Mouse (Mus musculus): ENCODE measurements at regions not wholly inside any gene's neighbourhood (a gene's known extent, or its start where the extent isn't known, plus 50 kb on each side); places are given as distances from the start of the nearest gene placed in this dataset.

DNA sequence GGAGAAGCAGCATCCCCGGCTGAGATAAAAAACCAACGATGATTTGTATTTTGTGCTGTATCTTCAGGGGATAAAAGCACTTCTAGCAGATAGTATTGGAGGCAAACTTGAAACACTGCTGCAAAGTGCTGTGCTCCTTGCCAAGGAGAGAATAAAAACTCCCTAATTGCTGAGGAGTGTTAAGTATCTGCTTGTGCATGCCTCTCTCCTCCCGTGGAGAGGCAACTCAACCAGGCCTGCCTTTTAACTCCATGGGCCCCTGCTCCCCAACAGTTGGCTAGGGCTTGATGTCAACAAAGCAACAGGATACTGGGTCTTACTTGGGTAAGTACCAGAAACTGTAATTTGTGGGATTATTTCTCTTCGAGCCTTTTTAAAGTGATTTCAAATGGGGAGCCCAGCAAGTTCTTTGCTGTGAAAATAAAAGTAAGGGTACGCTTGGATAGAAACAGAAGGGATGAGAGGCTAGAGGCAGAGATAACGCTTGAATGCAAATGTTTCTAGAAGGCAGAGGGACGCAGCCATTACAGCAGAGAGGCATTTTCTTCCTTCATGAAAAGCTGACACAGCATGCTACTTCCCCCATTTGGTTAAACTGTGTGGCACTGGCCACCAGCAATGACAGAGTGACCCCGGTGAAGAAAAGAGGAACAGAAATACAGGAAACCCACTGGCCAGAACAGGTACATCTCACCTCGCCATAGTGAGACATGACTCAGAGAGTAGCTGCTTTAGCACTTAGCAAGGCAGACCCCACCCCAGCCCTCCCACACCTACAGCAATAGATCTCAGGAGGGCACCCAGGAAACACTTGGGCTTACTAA, 369.0 kb upstream of the Spred2 start:
- H3K9me3 ChIP-seq (replicated peaks): no peaks in the 10 kb centered on the region
- 57% methylated on average over 9 of the region's 9 CpGs for WGBS
- no peak overlapping the region for H3K27ac ChIP-seq (replicated peaks)
- H3K36me3 ChIP-seq: no peaks in the 10 kb centered on the region
- no peak for ATAC-seq (ENCODE audit: insufficient number of reproducible peaks, low FRiP score, low TSS enrichment, low read depth)
- H3K9ac ChIP-seq: no peak overlapping the region
- H3K4me1 ChIP-seq: 0 out of 2 replicates have a peak, but pooled peaks cover 2% of the 10 kb centered on the region
- no peak overlapping the region for H3K4me3 ChIP-seq (replicated peaks)
- no peak overlapping the region for H3K4me2 ChIP-seq (replicated peaks)
- no peaks in the 10 kb centered on the region; the same call in 1 of the 2 replicates for H3K27me3 ChIP-seq

GRCm38 (mm10) chr11:19560452-19560851, 363.7 kb upstream of the Spred2 start:
- H3K4me2 ChIP-seq (replicated peaks): no peak overlapping the region
- no peaks in the 10 kb centered on the region for H3K36me3 ChIP-seq
- H3K4me1 ChIP-seq: no peaks in the 10 kb centered on the region
- H3K27me3 ChIP-seq: no peaks in the 10 kb centered on the region
- no peak for ATAC-seq (ENCODE audit: insufficient number of reproducible peaks, low FRiP score, low TSS enrichment, low read depth)
- H3K4me3 ChIP-seq (replicated peaks): no peak overlapping the region
- H3K9me3 ChIP-seq (replicated peaks): no peaks in the 10 kb centered on the region
- H3K27ac ChIP-seq (replicated peaks): no peak overlapping the region
- no peak overlapping the region for H3K9ac ChIP-seq
- WGBS: 89% methylated on average over 7 of the region's 7 CpGs

- H3K27ac ChIP-seq (replicated peaks): no peak overlapping the region
- no peaks in the 10 kb centered on the region for H3K4me1 ChIP-seq
- H3K36me3 ChIP-seq: no peaks in the 10 kb centered on the region
- no peak for ATAC-seq (ENCODE audit: insufficient number of reproducible peaks, low FRiP score, low TSS enrichment, low read depth)
- no peak overlapping the region for H3K9ac ChIP-seq
- no peak overlapping the region for H3K4me3 ChIP-seq (replicated peaks)
- H3K4me2 ChIP-seq (replicated peaks): no peak overlapping the region
- H3K27me3 ChIP-seq: no peaks in the 10 kb centered on the region
- 91% methylated on average over 4 of the region's 4 CpGs for WGBS
- H3K9me3 ChIP-seq (replicated peaks): no peaks in the 10 kb centered on the region
Measured at GRCm38 (mm10) chr11:19562668-19563067, 361.5 kb upstream of the Spred2 start.

DNA sequence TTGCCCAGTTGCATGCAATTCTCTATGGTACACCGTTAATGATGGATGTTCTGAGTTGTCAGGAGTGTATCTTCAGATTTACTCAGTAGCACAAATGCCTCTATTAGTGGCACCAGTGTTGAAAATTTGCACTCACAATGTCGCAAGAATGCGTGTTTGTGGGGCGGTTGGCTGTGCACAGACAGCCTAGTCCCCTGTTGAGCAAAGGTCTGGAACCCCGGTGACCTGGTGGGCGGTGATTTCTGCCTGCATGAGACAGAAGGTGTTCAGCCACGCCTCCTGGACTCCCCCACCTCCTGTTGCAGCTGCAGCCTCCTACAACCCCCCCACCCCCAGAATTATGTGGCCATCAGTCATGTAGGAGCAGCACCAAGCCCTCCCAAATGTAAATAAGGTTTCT, 338.9 kb upstream of the Spred2 start:
- Histone ChIP-seq H3K36me3 (no peaks in the 10 kb centered on the region), H3K4me2 (replicated peaks) (no peak overlapping the region), H3K4me3 (replicated peaks) (no peak overlapping the region), H3K27me3 (no peaks in the 10 kb centered on the region), H3K9me3 (replicated peaks) (no peaks in the 10 kb centered on the region), H3K4me1 (no peaks in the 10 kb centered on the region), H3K9ac (no peak overlapping the region), H3K27ac (replicated peaks) (no peak overlapping the region)
- WGBS: 83% methylated on average over 7 of the region's 7 CpGs
- ATAC-seq (ENCODE audit: insufficient number of reproducible peaks, low FRiP score, low TSS enrichment, low read depth): no peak

- H3K36me3 ChIP-seq: no peaks in the 10 kb centered on the region
- H3K27ac ChIP-seq (replicated peaks): no peak overlapping the region
- H3K4me2 ChIP-seq (replicated peaks): no peak overlapping the region
- 87% methylated on average over 6 of the region's 6 CpGs for WGBS
- no peaks in the 10 kb centered on the region for H3K27me3 ChIP-seq
- ATAC-seq (ENCODE audit: insufficient number of reproducible peaks, low FRiP score, low TSS enrichment, low read depth): no peak
- no peak overlapping the region for H3K9ac ChIP-seq
- no peak overlapping the region for H3K4me3 ChIP-seq (replicated peaks)
- H3K9me3 ChIP-seq (replicated peaks): no peaks in the 10 kb centered on the region
- no peaks in the 10 kb centered on the region for H3K4me1 ChIP-seq
Measured at GRCm38 (mm10) chr11:19592506-19593355, 331.4 kb upstream of the Spred2 start.

DNA sequence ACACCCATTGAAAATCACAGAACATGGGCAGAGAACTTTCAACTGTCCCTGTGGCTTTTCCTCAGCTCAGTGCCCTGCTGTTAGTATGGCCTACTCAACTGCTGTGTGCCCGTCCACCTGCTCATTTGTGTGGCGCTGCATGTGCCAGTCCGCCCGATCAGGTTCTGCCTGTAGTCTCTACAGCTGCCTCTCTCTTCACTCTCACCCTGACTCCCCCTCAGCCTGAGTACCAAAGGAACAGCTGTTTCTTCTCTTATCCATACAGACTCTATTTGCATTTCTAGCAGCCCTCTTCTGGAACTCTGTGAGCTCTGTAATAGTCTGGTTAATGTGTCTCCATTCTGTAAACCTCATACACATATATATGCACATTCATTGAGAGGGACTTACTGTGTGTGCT, 329.1 kb upstream of the Spred2 start:
- Histone ChIP-seq H3K27ac (replicated peaks) (no peak overlapping the region), H3K36me3 (no peaks in the 10 kb centered on the region), H3K9ac (no peak overlapping the region), H3K4me3 (replicated peaks) (no peak overlapping the region), H3K4me1 (no peaks in the 10 kb centered on the region), H3K9me3 (replicated peaks) (no peaks in the 10 kb centered on the region), H3K4me2 (replicated peaks) (no peak overlapping the region), H3K27me3 (no peaks in the 10 kb centered on the region)
- ATAC-seq (ENCODE audit: insufficient number of reproducible peaks, low FRiP score, low TSS enrichment, low read depth): 0 out of 2 replicates have a peak, but pooled peaks have one; percentile 43
- WGBS: 79% methylated on average over 4 of the region's 4 CpGs

GRCm38 (mm10) chr11:19596336-19596735, 327.8 kb upstream of the Spred2 start:
- no peaks in the 10 kb centered on the region for H3K27me3 ChIP-seq
- ATAC-seq (ENCODE audit: insufficient number of reproducible peaks, low FRiP score, low TSS enrichment, low read depth): no peak
- H3K9me3 ChIP-seq (replicated peaks): no peaks in the 10 kb centered on the region

DNA sequence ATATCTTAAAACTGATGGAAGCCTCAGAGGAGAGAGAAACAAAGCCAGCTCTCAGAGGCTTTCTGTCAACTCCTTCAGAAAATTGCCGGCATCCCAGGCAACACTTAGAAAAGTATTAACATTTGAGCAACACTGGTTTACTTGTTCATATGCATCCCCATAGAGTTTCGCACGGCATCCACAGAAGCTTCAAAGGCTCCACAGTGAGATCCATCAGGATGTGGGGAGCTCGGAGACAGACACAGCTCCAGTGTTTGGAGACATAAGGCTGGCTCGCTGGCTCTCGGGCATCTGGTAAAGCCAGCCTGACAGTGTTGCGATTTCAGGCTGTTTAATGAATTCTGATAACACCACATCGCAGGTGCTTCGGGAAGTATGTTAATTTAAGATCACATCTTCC, 324.7 kb upstream of the Spred2 start:
- H3K9ac ChIP-seq: no peak overlapping the region
- H3K9me3 ChIP-seq (replicated peaks): no peaks in the 10 kb centered on the region
- no peak overlapping the region for H3K4me2 ChIP-seq (replicated peaks)
- 76% methylated on average over 9 of the region's 9 CpGs for WGBS
- H3K27ac ChIP-seq (replicated peaks): no peak overlapping the region
- ATAC-seq (ENCODE audit: insufficient number of reproducible peaks, low FRiP score, low TSS enrichment, low read depth): no peak
- H3K4me3 ChIP-seq (replicated peaks): no peak overlapping the region
- no peaks in the 10 kb centered on the region for H3K36me3 ChIP-seq
- H3K27me3 ChIP-seq: no peaks in the 10 kb centered on the region
- peaks cover 18% of the 10 kb centered on the region; the same call in 1 of the 2 replicates for H3K4me1 ChIP-seq

More at GRCm38 (mm10) chr11:19596336-19596735, 327.8 kb upstream of the Spred2 start:
- no peak overlapping the region for H3K4me3 ChIP-seq (replicated peaks)
- no peak overlapping the region for H3K27ac ChIP-seq (replicated peaks)
- no peaks in the 10 kb centered on the region for H3K36me3 ChIP-seq
- no peak overlapping the region for H3K4me2 ChIP-seq (replicated peaks)
- no peak overlapping the region for H3K9ac ChIP-seq
- 0 out of 2 replicates have a peak, but pooled peaks cover 3% of the 10 kb centered on the region for H3K4me1 ChIP-seq

- no peaks in the 10 kb centered on the region for H3K9me3 ChIP-seq (replicated peaks)
- no peak overlapping the region for H3K9ac ChIP-seq
- H3K4me2 ChIP-seq (replicated peaks): no peak overlapping the region
- peak; percentile 70 for ATAC-seq (ENCODE audit: insufficient number of reproducible peaks, low FRiP score, low TSS enrichment, low read depth)
- peak overlapping the region; percentile 63; the same call in 1 of the 2 replicates for H3K27ac ChIP-seq (replicated peaks)
- peaks cover 18% of the 10 kb centered on the region; the same call in 1 of the 2 replicates for H3K4me1 ChIP-seq
- no peak overlapping the region for H3K4me3 ChIP-seq (replicated peaks)
- WGBS: 28% methylated on average over 15 of the region's 15 CpGs
- no peaks in the 10 kb centered on the region for H3K36me3 ChIP-seq
- no peaks in the 10 kb centered on the region for H3K27me3 ChIP-seq
Measured at GRCm38 (mm10) chr11:19601216-19601938, 322.8 kb upstream of the Spred2 start.

GRCm38 (mm10) chr11:19602496-19602895, 321.7 kb upstream of the Spred2 start:
- Histone ChIP-seq H3K4me1 (peaks cover 18% of the 10 kb centered on the region; the same call in 1 of the 2 replicates), H3K4me3 (replicated peaks) (no peak overlapping the region), H3K36me3 (no peaks in the 10 kb centered on the region), H3K27ac (replicated peaks) (no peak overlapping the region), H3K4me2 (replicated peaks) (no peak overlapping the region), H3K27me3 (no peaks in the 10 kb centered on the region), H3K9ac (no peak overlapping the region), H3K9me3 (replicated peaks) (no peaks in the 10 kb centered on the region)
- WGBS: 77% methylated on average over 5 of the region's 5 CpGs
- no peak for ATAC-seq (ENCODE audit: insufficient number of reproducible peaks, low FRiP score, low TSS enrichment, low read depth)

- H3K9ac ChIP-seq: no peak overlapping the region
- no peaks in the 10 kb centered on the region for H3K27me3 ChIP-seq
- no peaks in the 10 kb centered on the region for H3K9me3 ChIP-seq (replicated peaks)
- no peak overlapping the region for H3K4me3 ChIP-seq (replicated peaks)
- WGBS: 71% methylated on average over 4 of the region's 4 CpGs
- ATAC-seq (ENCODE audit: insufficient number of reproducible peaks, low FRiP score, low TSS enrichment, low read depth): no peak
- H3K36me3 ChIP-seq: no peaks in the 10 kb centered on the region
- peaks cover 18% of the 10 kb centered on the region; the same call in 1 of the 2 replicates for H3K4me1 ChIP-seq
- H3K27ac ChIP-seq (replicated peaks): no peak overlapping the region
- H3K4me2 ChIP-seq (replicated peaks): no peak overlapping the region
Measured at GRCm38 (mm10) chr11:19605602-19606001, 318.6 kb upstream of the Spred2 start.
